ENCODE assay signal across 9 mouse cellular contexts in the genomic region with DNA sequence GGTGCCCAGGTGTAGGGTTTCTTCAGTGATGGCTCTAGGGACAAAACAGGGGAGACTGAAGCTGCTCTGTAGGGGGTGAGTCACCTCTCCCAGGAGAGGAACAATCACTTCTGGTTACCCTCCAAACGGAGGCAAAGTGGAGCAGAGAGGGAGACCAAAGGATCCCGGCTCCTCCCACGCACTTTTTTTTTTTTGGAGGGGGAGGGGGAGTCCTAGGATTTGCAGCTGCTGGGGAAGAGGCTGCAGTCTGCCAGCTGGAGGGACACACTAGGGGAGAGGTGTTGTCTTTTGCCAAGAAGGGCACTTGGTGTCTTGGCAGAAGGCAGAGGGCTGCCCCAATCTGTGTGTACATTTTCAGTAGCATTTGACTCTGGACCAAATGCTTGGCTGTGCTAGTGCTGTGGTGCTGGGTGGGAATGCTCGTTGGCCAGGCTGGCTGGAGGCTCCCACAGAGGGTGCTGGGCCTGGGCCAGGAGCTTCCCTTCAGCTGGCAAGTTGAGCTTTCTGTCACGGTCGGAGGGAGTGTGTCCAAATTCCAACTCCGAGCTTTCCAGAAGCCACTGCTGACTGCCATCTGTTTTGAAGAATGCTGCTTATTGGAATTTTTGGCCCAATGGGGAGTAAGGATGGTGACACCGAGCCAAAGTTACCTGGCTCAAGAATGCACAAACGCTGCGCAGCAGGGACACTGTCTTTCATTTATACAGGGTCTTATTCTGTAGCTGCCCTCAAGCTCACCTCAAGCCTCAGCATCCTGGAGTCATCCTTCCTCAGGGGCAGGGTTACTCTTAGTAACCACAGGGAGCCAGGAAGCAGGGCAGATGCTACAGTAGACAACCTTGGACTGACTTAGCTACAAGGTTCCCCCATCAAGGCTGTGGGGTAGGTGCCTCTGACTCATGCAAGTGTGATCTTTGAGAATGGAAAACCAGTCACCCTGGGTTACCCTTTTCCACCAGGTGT. TPM values are rescaled to one million over a fixed set of nuclear protein-coding genes. Genes with fewer than 3 reads are reported as not detected.
DNase-seq lines count a peak whose midpoint lies in the region; ATAC-seq and TF ChIP-seq lines count a peak whose summit lies in the region.
"Had no signal": no experiment of that assay in that cellular context is flagged by ENCODE, and none has a peak within 500 bp of the region (broad histone marks: within the 10 kb centered on the region; RNA-seq: fewer than 3 reads in every experiment).

No protein-coding gene starts in this region.

- in situ Hi-C loops in CH12.LX (cut with MboI; ENCODE audit: low pct_ligation_motif_present, low pct_unique_long_range_greater_than_20kb, low sequenced_read_pairs) = loop anchor here (5.0 kb wide), 1 partner anchor 167 kb away; no protein-coding TSS in a partner anchor

- H3K27me3 ChIP-seq in CH12.LX (replicated peaks) = no peaks in the 10 kb centered on the region
- H3K27me3 ChIP-seq in forebrain, embryonic 10.5 days (ENCODE audit: poor library complexity, severe bottlenecking) = no peaks in the 10 kb centered on the region
- no peaks in the 10 kb centered on the region for H3K27me3 ChIP-seq in heart, embryonic 13.5 days (replicated peaks)
- H3K27me3 ChIP-seq in liver, embryonic 12.5 days (replicated peaks) = no peaks in the 10 kb centered on the region
- H3K27me3 ChIP-seq in neural tube, embryonic 12.5 days (replicated peaks) = no peaks in the 10 kb centered on the region

- H3K79me2 ChIP-seq in CH12.LX (replicated peaks; ENCODE audit: control insufficient read depth, extremely low read depth, insufficient read depth, poor library complexity, severe bottlenecking) = no peaks in the 10 kb centered on the region

- peak overlapping the region; percentile 71 for H3K9ac ChIP-seq in CH12.LX (ENCODE audit: insufficient read depth, low read depth)
- H3K9ac ChIP-seq in heart, embryonic 13.5 days = peak overlapping the region; percentile 65
- peak overlapping the region; percentile 36 for H3K9ac ChIP-seq in liver, embryonic 12.5 days
- H3K9ac ChIP-seq in neural tube, embryonic 12.5 days = 0 out of 2 replicates have a peak overlapping the region, but pooled peaks have one; percentile 27

- TF ChIP-seq RAD21 in CH12.LX (IDR thresholded peaks at IDR 0.05; ENCODE audit: low read depth, low read length) = no peak; the same call in none of the 2 replicates

- no peak for TF ChIP-seq CTCF in CH12.LX (conservative IDR thresholded peaks at IDR 0.05 in 1 of 2, IDR thresholded peaks at IDR 0.05 in 1 of 2; ENCODE audit: low read depth in 2 of 2, low read length in 2 of 2)
- no peak for TF ChIP-seq CTCF in bone marrow macrophage, adult 2 months (IDR thresholded peaks at IDR 0.05; ENCODE audit: low read depth, low read length)

- H3K4me2 ChIP-seq in CH12.LX (ENCODE audit: insufficient read depth, low read depth, poor library complexity, severe bottlenecking) = peak overlapping the region; percentile 86; the same call in 1 of the 2 replicates
- H3K4me2 ChIP-seq in heart, embryonic 13.5 days = peak overlapping the region; percentile 67
- peak overlapping the region; percentile 57 for H3K4me2 ChIP-seq in liver, embryonic 12.5 days
- H3K4me2 ChIP-seq in neural tube, embryonic 12.5 days (replicated peaks) = peak overlapping the region; percentile 33

- peaks cover 28 to 65% of the 10 kb centered on the region in 2 experiments for H3K4me1 ChIP-seq in CH12.LX (ENCODE audit: control insufficient read depth in 1 of 2, insufficient read depth in 2 of 2)
- H3K4me1 ChIP-seq in bone marrow macrophage, adult 2 months (ENCODE audit: control insufficient read depth, insufficient read depth, low read length) = peaks cover 29% of the 10 kb centered on the region
- peaks cover 52% of the 10 kb centered on the region for H3K4me1 ChIP-seq in forebrain, embryonic 10.5 days
- peaks cover 31% of the 10 kb centered on the region for H3K4me1 ChIP-seq in heart, embryonic 13.5 days
- peaks cover 62% of the 10 kb centered on the region for H3K4me1 ChIP-seq in liver, embryonic 12.5 days
- peaks cover 22% of the 10 kb centered on the region for H3K4me1 ChIP-seq in neural tube, embryonic 12.5 days

- 26% methylated on average over 10 of the region's 10 CpGs for WGBS in forebrain, embryonic 10.5 days
- WGBS in heart, embryonic 13.5 days = 14% methylated on average over 10 of the region's 10 CpGs
- WGBS in liver, embryonic 12.5 days (ENCODE audit: insufficient replicate concordance) = 33% methylated on average over 10 of the region's 10 CpGs
- WGBS in neural tube, embryonic 12.5 days = 12% methylated on average over 10 of the region's 10 CpGs

- TF ChIP-seq POLR2A in CH12.LX (IDR thresholded peaks at IDR 0.05; ENCODE audit: low read depth, low read length) = peak; percentile 35; the same call in 1 of the 2 replicates
- TF ChIP-seq POLR2A in bone marrow macrophage, adult 2 months (IDR thresholded peaks at IDR 0.05; ENCODE audit: borderline replicate concordance, low read depth, low read length) = no peak

- no peak; the same call in 1 of the 2 replicates for ATAC-seq in heart, embryonic 13.5 days (ENCODE audit: extremely low read depth, insufficient number of reproducible peaks, low FRiP score, low TSS enrichment)
- ATAC-seq in liver, embryonic 12.5 days = no peak
- ATAC-seq in neural tube, embryonic 12.5 days (ENCODE audit: low FRiP score, low read depth) = 0 out of 2 replicates have a peak, but pooled peaks have one; percentile 29

- H3K27ac ChIP-seq in CH12.LX (ENCODE audit: insufficient read depth, low read depth) = peak overlapping the region; percentile 70
- H3K27ac ChIP-seq in bone marrow macrophage, adult 2 months (ENCODE audit: insufficient read depth, low read depth, low read length) = peak overlapping the region; percentile 99
- H3K27ac ChIP-seq in forebrain, embryonic 10.5 days = peak overlapping the region; percentile 84
- peak overlapping the region; percentile 94 for H3K27ac ChIP-seq in heart, embryonic 13.5 days (replicated peaks)
- peak overlapping the region; percentile 75 for H3K27ac ChIP-seq in liver, embryonic 12.5 days
- no peak overlapping the region for H3K27ac ChIP-seq in neural tube, embryonic 12.5 days

- TF ChIP-seq EP300 in CH12.LX (IDR thresholded peaks at IDR 0.05; ENCODE audit: low read length) = no peak

- peaks cover 6 to 25% of the 10 kb centered on the region in 2 experiments for H3K36me3 ChIP-seq in CH12.LX (replicated peaks in 1 of 2; ENCODE audit: control insufficient read depth in 1 of 2, insufficient read depth in 1 of 2, low read length in 1 of 2)
- H3K36me3 ChIP-seq in forebrain, embryonic 10.5 days (replicated peaks) = peaks cover 22% of the 10 kb centered on the region
- H3K36me3 ChIP-seq in heart, embryonic 13.5 days = peaks cover 31% of the 10 kb centered on the region
- peaks cover 28% of the 10 kb centered on the region for H3K36me3 ChIP-seq in liver, embryonic 12.5 days
- peaks cover 11% of the 10 kb centered on the region for H3K36me3 ChIP-seq in neural tube, embryonic 12.5 days

- H3K9me3 ChIP-seq in CH12.LX (replicated peaks; ENCODE audit: low read length) = no peaks in the 10 kb centered on the region
- H3K9me3 ChIP-seq in forebrain, embryonic 10.5 days = no peaks in the 10 kb centered on the region
- H3K9me3 ChIP-seq in heart, embryonic 13.5 days = no peaks in the 10 kb centered on the region
- no peaks in the 10 kb centered on the region for H3K9me3 ChIP-seq in liver, embryonic 12.5 days (replicated peaks)
- H3K9me3 ChIP-seq in neural tube, embryonic 12.5 days = no peaks in the 10 kb centered on the region

- peak overlapping the region in 2 of 3 experiments; percentile 36 to 51 for H3K4me3 ChIP-seq in CH12.LX (replicated peaks in 1 of 3; ENCODE audit: low read depth in 2 of 3, low read length in 2 of 3, poor library complexity in 1 of 3)
- H3K4me3 ChIP-seq in bone marrow macrophage, adult 2 months (ENCODE audit: insufficient read depth, low read length) = peak overlapping the region; percentile 59
- peak overlapping the region; percentile 26 for H3K4me3 ChIP-seq in forebrain, embryonic 10.5 days
- peak overlapping the region; percentile 39 for H3K4me3 ChIP-seq in heart, embryonic 13.5 days
- H3K4me3 ChIP-seq in liver, embryonic 12.5 days = peak overlapping the region; percentile 20; the same call in 1 of the 2 replicates
- H3K4me3 ChIP-seq in neural tube, embryonic 12.5 days = no peak overlapping the region
- H3K4me3 ChIP-seq: erythroblast, embryonic 14.5 days had no signal

- dilution Hi-C loops in CH12.LX (cut with MboI; ENCODE audit: extremely low pct_ligation_motif_present, extremely low pct_unique_long_range_greater_than_20kb, low sequenced_read_pairs) = no loop called here

- peak; percentile 66 for DNase-seq in CH12.LX (ENCODE audit: extremely low read depth)
- no peak for DNase-seq in forebrain, embryonic 10.5 days (ENCODE audit: extremely low spot score, low spot score)
- peak; percentile 92 for DNase-seq in kidney, postnatal 10 days
- peak; percentile 75 to 77 for DNase-seq in urinary bladder, postnatal 4 days (ENCODE audit: low spot score in 2 of 2)

RNA-seq across cellular contexts. Expression of a gene that starts 10.5 kb away (rescaled TPM):
- 20.1 and 24.3 TPM in 2 replicates for total RNA-seq in CH12.LX (2012; rRNA removed)
- 13.7 and 15.9 TPM in 2 replicates for total RNA-seq in CH12.LX (2014; rRNA removed)
- polyA plus RNA-seq in CH12.LX (2012; ENCODE audit: insufficient read length, low read depth) = 31.0 and 31.8 TPM in 2 replicates
- 19.4 and 27.4 TPM in 2 replicates for polyA plus RNA-seq in bone marrow macrophage, adult 2 months (2012; ENCODE audit: insufficient read depth, insufficient read length, missing spikeins)
- polyA plus RNA-seq in forebrain, embryonic 10.5 days (2016; fragmentation: Nextera tagmentation; extraction: Ambion mirVana) = 2.4 and 2.8 TPM in 2 replicates
- polyA plus RNA-seq in heart, embryonic 13.5 days (2015; fragmentation: Nextera tagmentation; extraction: Ambion mirVana) = 1.5 and 1.6 TPM in 2 replicates
- 4.6 and 5.5 TPM in 2 replicates for polyA plus RNA-seq in liver, embryonic 12.5 days (2016; fragmentation: Nextera tagmentation; extraction: Ambion mirVana)
- 9.9 and 11.5 TPM in 2 replicates for polyA plus RNA-seq in neural tube, embryonic 12.5 days (2016; fragmentation: Nextera tagmentation; extraction: Ambion mirVana)

RNA-seq across cellular contexts. Expression of a gene that starts 12.0 kb away (rescaled TPM):
- total RNA-seq in CH12.LX (2012; rRNA removed) (3.7 and 4.3 TPM in 2 replicates), CH12.LX (2014; rRNA removed) (3.6 and 5.0 TPM in 2 replicates)
- 2.9 and 4.0 TPM in 2 replicates for polyA plus RNA-seq in CH12.LX (2012; ENCODE audit: insufficient read length, low read depth)
- 15.5 and 16.6 TPM in 2 replicates for polyA plus RNA-seq in bone marrow macrophage, adult 2 months (2012; ENCODE audit: insufficient read depth, insufficient read length, missing spikeins)
- polyA plus RNA-seq in forebrain, embryonic 10.5 days (2016; fragmentation: Nextera tagmentation; extraction: Ambion mirVana) = 16.3 and 17.3 TPM in 2 replicates
- 12.8 and 15.7 TPM in 2 replicates for polyA plus RNA-seq in heart, embryonic 13.5 days (2015; fragmentation: Nextera tagmentation; extraction: Ambion mirVana)
- 7.0 and 10.0 TPM in 2 replicates for polyA plus RNA-seq in liver, embryonic 12.5 days (2016; fragmentation: Nextera tagmentation; extraction: Ambion mirVana)
- 16.4 and 16.9 TPM in 2 replicates for polyA plus RNA-seq in neural tube, embryonic 12.5 days (2016; fragmentation: Nextera tagmentation; extraction: Ambion mirVana)

RNA-seq across cellular contexts. Expression of a gene that starts 58.5 kb away (rescaled TPM):
- total RNA-seq in CH12.LX (2012; rRNA removed) = 0.97 and 1.0 TPM in 2 replicates
- total RNA-seq in CH12.LX (2014; rRNA removed) = 0.61 and 1.1 TPM in 2 replicates
- polyA plus RNA-seq in CH12.LX (2012; ENCODE audit: insufficient read length, low read depth) = 2.0 and 2.8 TPM in 2 replicates
- polyA plus RNA-seq in bone marrow macrophage, adult 2 months (2012; ENCODE audit: insufficient read depth, insufficient read length, missing spikeins) = 2.5 and 3.3 TPM in 2 replicates
- polyA plus RNA-seq in forebrain, embryonic 10.5 days (2016; fragmentation: Nextera tagmentation; extraction: Ambion mirVana) = 9.0 and 9.5 TPM in 2 replicates
- 1.2 and 2.9 TPM in 2 replicates for polyA plus RNA-seq in heart, embryonic 13.5 days (2015; fragmentation: Nextera tagmentation; extraction: Ambion mirVana)
- polyA plus RNA-seq in liver, embryonic 12.5 days (2016; fragmentation: Nextera tagmentation; extraction: Ambion mirVana) = 0.21 and 0.81 TPM in 2 replicates
- 8.3 and 9.5 TPM in 2 replicates for polyA plus RNA-seq in neural tube, embryonic 12.5 days (2016; fragmentation: Nextera tagmentation; extraction: Ambion mirVana)

Comparison
In these comparisons a context has a peak if more than half of its experiments do, and no peak if none do; other contexts are left out.
1. H3K4me2 ChIP-seq: peak in every context shown above with its lines; median percentile 86 in CH12.LX; 67 in heart, embryonic 13.5 days; 57 in liver, embryonic 12.5 days; 33 in neural tube, embryonic 12.5 days.